Mouse (Mus musculus): ENCODE measurements around the gene Hs3st2.

Hs3st2 gene

GRCm38 (mm10) chr7:121542458-121542857, 150.8 kb downstream of the Hs3st2 start:
- DNase-seq (ENCODE audit: low read depth): no peak

GRCm38 (mm10) chr7:121549329-121550022, 157.8 kb downstream of the Hs3st2 start:
- DNase-seq (ENCODE audit: low read depth): no peak
